Mouse (Mus musculus) heart, embryonic 13.5 days (tissue): ENCODE measurements around the gene Crtc1. TPM values are rescaled to one million over a fixed set of nuclear protein-coding genes. Genes with fewer than 3 reads are reported as not detected.

Experiments used
- ATAC-seq: fragments of 200-750 bp; cut with Nextera tagmentation; 2 replicates; pipeline ENCODE4 v1.8.0; 2017; ENCODE audit warnings: moderate TSS enrichment; ENCODE audit not compliant: insufficient number of reproducible peaks, low FRiP score, low TSS enrichment; ENCODE audit errors: extremely low read depth
- H3K27ac ChIP-seq: fragments of 300-500 bp; sonication (generic); replicated peaks from 2 replicates; pipeline ENCODE4 v1.5.1; 2015; ENCODE audit warnings: moderate library complexity, mild to moderate bottlenecking, inconsistent platforms
- H3K27me3 ChIP-seq: fragments of 300-500 bp; sonication (generic); replicated peaks from 2 replicates; pipeline ENCODE4 v1.6.1; 2015; ENCODE audit warnings: mild to moderate bottlenecking, inconsistent platforms
- H3K36me3 ChIP-seq: fragments of 300-500 bp; sonication (generic); 2 replicates; pipeline ENCODE4 v1.6.1; 2015; ENCODE audit warnings: mild to moderate bottlenecking, inconsistent platforms
- H3K4me1 ChIP-seq: fragments of 300-500 bp; sonication (generic); 2 replicates; pipeline ENCODE4 v1.6.1; 2015; ENCODE audit warnings: inconsistent platforms
- H3K4me2 ChIP-seq: fragments of 300-500 bp; sonication (generic); 2 replicates; pipeline ENCODE4 v1.6.1; 2015; ENCODE audit warnings: inconsistent platforms, mild to moderate bottlenecking, moderate library complexity
- H3K4me3 ChIP-seq: fragments of 300-500 bp; sonication (generic); 2 replicates; pipeline ENCODE4 v1.5.1; 2015; ENCODE audit warnings: moderate library complexity, mild to moderate bottlenecking, inconsistent platforms
- H3K9ac ChIP-seq: fragments of 300-500 bp; sonication (generic); 2 replicates; pipeline ENCODE4 v1.6.1; 2015; ENCODE audit warnings: inconsistent platforms, mild to moderate bottlenecking, moderate library complexity
- H3K9me3 ChIP-seq: fragments of 300-500 bp; sonication (generic); 2 replicates; pipeline ENCODE4 v1.6.1; 2016; ENCODE audit warnings: inconsistent platforms
- WGBS: fragments of 180-500 bp; shearing (Covaris S2); methylation state at CpG from one replicate; pipeline ENCODE4 v1.1.7; 2015; ENCODE audit warnings: mixed read lengths; 5-methylcytosine and 5-hydroxymethylcytosine counted together
- polyA plus RNA-seq: library from polyadenylated mRNA; unstranded; fragments of >200 nt; fragmentation: Nextera tagmentation; extraction: Ambion mirVana; gene quantifications from 2 replicates; pipeline ENCODE4 v1.2.1, GENCODE M21; 2015

Gene Crtc1
- polyA plus RNA-seq, 1 experiment from 2014 or later = 12.4 TPM

GRCm38 (mm10) chr8:70361484-70362032, 77.8 kb downstream of the Crtc1 start:
- Histone ChIP-seq H3K36me3 (no peaks in the 10 kb centered on the region), H3K27ac (no peak overlapping the region)

GRCm38 (mm10) chr8:70360769-70361168, 78.6 kb downstream of the Crtc1 start:
- Histone ChIP-seq H3K9me3 (peaks cover 4% of the 10 kb centered on the region; the same call in 1 of the 2 replicates), H3K4me3 (no peak overlapping the region), H3K36me3 (no peaks in the 10 kb centered on the region), H3K27me3 (peaks cover 6% of the 10 kb centered on the region; the same call in 1 of the 2 replicates), H3K4me2 (no peak overlapping the region), H3K27ac (no peak overlapping the region), H3K9ac (no peak overlapping the region), H3K4me1 (peaks cover 14% of the 10 kb centered on the region)
- no peak for ATAC-seq
- WGBS = 42% methylated on average over 4 of the region's 4 CpGs

More at GRCm38 (mm10) chr8:70361484-70362032, 77.8 kb downstream of the Crtc1 start:
- H3K9ac ChIP-seq = no peak overlapping the region
- 64% methylated on average over 10 of the region's 10 CpGs for WGBS
- peaks cover 10% of the 10 kb centered on the region; the same call in 1 of the 2 replicates for H3K4me1 ChIP-seq
- H3K27me3 ChIP-seq = peaks cover 8% of the 10 kb centered on the region; the same call in 1 of the 2 replicates
- H3K9me3 ChIP-seq = peaks cover 4% of the 10 kb centered on the region; the same call in 1 of the 2 replicates
- no peak overlapping the region for H3K4me2 ChIP-seq
- H3K4me3 ChIP-seq = no peak overlapping the region
- no peak for ATAC-seq

- H3K36me3 ChIP-seq = no peaks in the 10 kb centered on the region
- peaks cover 4% of the 10 kb centered on the region; the same call in 1 of the 2 replicates for H3K9me3 ChIP-seq
- no peak overlapping the region for H3K4me2 ChIP-seq
- no peak for ATAC-seq
- H3K9ac ChIP-seq = 0 out of 2 replicates have a peak overlapping the region, but pooled peaks have one; percentile 14
- peaks cover 15% of the 10 kb centered on the region for H3K4me1 ChIP-seq
- peaks cover 6% of the 10 kb centered on the region; the same call in 1 of the 2 replicates for H3K27me3 ChIP-seq
- H3K4me3 ChIP-seq = no peak overlapping the region
- no peak overlapping the region for H3K27ac ChIP-seq
- 35% methylated on average over 3 of the region's 3 CpGs for WGBS
Observed at GRCm38 (mm10) chr8:70359411-70359810, 80.0 kb downstream of the Crtc1 start.

GRCm38 (mm10) chr8:70356111-70356510, 83.3 kb downstream of the Crtc1 start:
- H3K4me3 ChIP-seq = no peak overlapping the region
- H3K4me1 ChIP-seq = peaks cover 37% of the 10 kb centered on the region
- H3K9ac ChIP-seq = no peak overlapping the region
- ATAC-seq = no peak
- peak overlapping the region; percentile 12; the same call in 1 of the 2 replicates for H3K27ac ChIP-seq
- H3K4me2 ChIP-seq = 0 out of 2 replicates have a peak overlapping the region, but pooled peaks have one; percentile 16
- H3K9me3 ChIP-seq = peaks cover 4% of the 10 kb centered on the region; the same call in 1 of the 2 replicates
- 63% methylated on average over 1 of the region's 1 CpGs for whole genome bisulfite sequencing
- no peaks in the 10 kb centered on the region for H3K36me3 ChIP-seq
- no peaks in the 10 kb centered on the region for H3K27me3 ChIP-seq

- 58% methylated on average over 4 of the region's 4 CpGs for WGBS
- no peak for ATAC-seq
- Histone ChIP-seq H3K4me1 (peaks cover 48% of the 10 kb centered on the region), H3K4me2 (peak overlapping the region; percentile 100), H3K27ac (peak overlapping the region; percentile 79), H3K4me3 (peak overlapping the region; percentile 98), H3K9ac (peak overlapping the region; percentile 87), H3K27me3 (no peaks in the 10 kb centered on the region), H3K9me3 (no peaks in the 10 kb centered on the region), H3K36me3 (peaks cover 8% of the 10 kb centered on the region)
Observed at GRCm38 (mm10) chr8:70354004-70354403, 85.4 kb downstream of the Crtc1 start.

- peak within 1 kb of the TSS; percentile 100 for H3K4me2 ChIP-seq
- no peaks in the 10 kb centered on the region for H3K27me3 ChIP-seq
- H3K9me3 ChIP-seq = no peaks in the 10 kb centered on the region
- peak; percentile 89 for ATAC-seq
- peaks cover 15% of the 10 kb centered on the region for H3K36me3 ChIP-seq
- peaks cover 55% of the 10 kb centered on the region for H3K4me1 ChIP-seq
- peak within 1 kb of the TSS; percentile 98 for H3K4me3 ChIP-seq
- WGBS = under 1% methylated on average over 63 of the region's 69 CpGs
- peak within 1 kb of the TSS; percentile 97 for H3K9ac ChIP-seq
- H3K27ac ChIP-seq = peak within 1 kb of the TSS; percentile 86
Observed at GRCm38 (mm10) chr8:70353194-70353817, 86.1 kb downstream of the Crtc1 start, which contains the start of gene Upf1. Gene Upf1 (minus strand): TSS chr8:70353278.

- WGBS = under 1% methylated on average over 61 of the region's 64 CpGs
- Histone ChIP-seq H3K4me3 (peak overlapping the region; percentile 98), H3K36me3 (peaks cover 21% of the 10 kb centered on the region), H3K9me3 (no peaks in the 10 kb centered on the region), H3K4me2 (peak overlapping the region; percentile 100), H3K9ac (peak overlapping the region; percentile 97), H3K4me1 (peaks cover 60% of the 10 kb centered on the region), H3K27ac (peak overlapping the region; percentile 86), H3K27me3 (no peaks in the 10 kb centered on the region)
- ATAC-seq = peak; percentile 12; the same call in 1 of the 2 replicates
Observed at GRCm38 (mm10) chr8:70352657-70353151, 86.7 kb downstream of the Crtc1 start.

- H3K4me2 ChIP-seq = peak overlapping the region; percentile 100
- no peak for ATAC-seq
- H3K4me3 ChIP-seq = peak overlapping the region; percentile 98
- H3K4me1 ChIP-seq = peaks cover 62% of the 10 kb centered on the region
- H3K27ac ChIP-seq = peak overlapping the region; percentile 86
- peak overlapping the region; percentile 97 for H3K9ac ChIP-seq
- H3K27me3 ChIP-seq = no peaks in the 10 kb centered on the region
- WGBS = 13% methylated on average over 3 of the region's 3 CpGs
- peaks cover 24% of the 10 kb centered on the region for H3K36me3 ChIP-seq
- no peaks in the 10 kb centered on the region for H3K9me3 ChIP-seq
Observed at GRCm38 (mm10) chr8:70352000-70352384, 87.4 kb downstream of the Crtc1 start.

GRCm38 (mm10) chr8:70351035-70351999, 88.1 kb downstream of the Crtc1 start:
- no peak for ATAC-seq
- Histone ChIP-seq H3K9ac (peak overlapping the region; percentile 97), H3K36me3 (peaks cover 28% of the 10 kb centered on the region), H3K4me3 (peak overlapping the region; percentile 98), H3K4me2 (peak overlapping the region; percentile 100), H3K4me1 (peaks cover 62% of the 10 kb centered on the region), H3K9me3 (no peaks in the 10 kb centered on the region), H3K27ac (0 out of 2 replicates have a peak overlapping the region, but pooled peaks have one; percentile 86), H3K27me3 (no peaks in the 10 kb centered on the region)
- 51% methylated on average over 15 of the region's 15 CpGs for WGBS

- no peak overlapping the region for H3K4me2 ChIP-seq
- peaks cover 61% of the 10 kb centered on the region for H3K4me1 ChIP-seq
- no peaks in the 10 kb centered on the region for H3K9me3 ChIP-seq
- no peak for ATAC-seq
- H3K27ac ChIP-seq = no peak overlapping the region
- 96% methylated on average over 1 of the region's 1 CpGs for WGBS
- peaks cover 46% of the 10 kb centered on the region for H3K36me3 ChIP-seq
- no peaks in the 10 kb centered on the region for H3K27me3 ChIP-seq
- H3K9ac ChIP-seq = no peak overlapping the region
- H3K4me3 ChIP-seq = no peak overlapping the region
Observed at GRCm38 (mm10) chr8:70347860-70348420, 91.4 kb downstream of the Crtc1 start.
